Mouse (Mus musculus): ENCODE data around the gene Eml5. TPM values are rescaled to one million over a fixed set of nuclear protein-coding genes. Genes with fewer than 3 reads are reported as not detected.
A peak's percentile ranks its signal among the peaks of the same experiment; 100 is the strongest.

Eml5 gene
- total RNA-seq, 2 experiments from 2014 or later, result 22.7 to 30.5 TPM

DNA sequence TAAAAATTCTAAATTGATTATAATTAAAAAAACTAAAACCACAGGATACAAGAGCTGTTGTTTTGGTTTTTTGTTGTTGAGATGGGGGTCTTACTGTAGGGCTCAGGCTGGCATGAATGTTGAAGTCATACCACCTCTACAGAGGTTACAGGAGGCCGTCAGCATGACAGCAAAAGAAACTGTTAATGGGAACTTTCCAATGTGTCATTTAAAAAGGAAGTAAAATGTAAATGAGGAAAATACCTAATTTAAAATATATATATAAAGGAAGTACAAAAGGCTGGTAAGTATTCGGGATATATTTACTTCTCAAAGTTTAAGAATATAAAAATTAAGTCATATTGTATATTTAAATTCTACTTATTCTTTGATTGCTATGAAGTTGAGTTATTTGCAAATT, 65.8 kb downstream of the Eml5 start:
- ATAC-seq (replicated peaks; ENCODE audit: poor library complexity, severe bottlenecking), result no peak

DNA sequence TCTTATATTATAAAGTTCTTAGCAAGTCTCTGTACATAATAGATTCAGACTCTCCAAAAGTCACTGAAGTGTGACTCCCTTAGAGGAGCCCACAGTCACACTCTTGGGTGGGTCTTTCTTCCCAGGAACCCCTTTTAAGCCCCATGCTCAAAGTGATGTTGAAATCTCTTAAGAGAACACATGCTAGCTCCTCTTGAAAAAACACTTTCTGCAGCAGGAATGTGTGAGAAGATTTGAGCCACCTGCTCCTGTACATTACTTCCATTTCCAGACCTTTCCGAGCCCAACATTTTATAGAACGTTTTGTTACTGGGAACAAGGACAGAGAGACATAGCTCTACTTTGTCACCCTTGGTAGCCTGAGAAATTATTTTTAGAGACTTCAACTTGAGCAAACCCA, 66.4 kb downstream of the Eml5 start:
- ATAC-seq (replicated peaks; ENCODE audit: poor library complexity, severe bottlenecking), result no peak

DNA sequence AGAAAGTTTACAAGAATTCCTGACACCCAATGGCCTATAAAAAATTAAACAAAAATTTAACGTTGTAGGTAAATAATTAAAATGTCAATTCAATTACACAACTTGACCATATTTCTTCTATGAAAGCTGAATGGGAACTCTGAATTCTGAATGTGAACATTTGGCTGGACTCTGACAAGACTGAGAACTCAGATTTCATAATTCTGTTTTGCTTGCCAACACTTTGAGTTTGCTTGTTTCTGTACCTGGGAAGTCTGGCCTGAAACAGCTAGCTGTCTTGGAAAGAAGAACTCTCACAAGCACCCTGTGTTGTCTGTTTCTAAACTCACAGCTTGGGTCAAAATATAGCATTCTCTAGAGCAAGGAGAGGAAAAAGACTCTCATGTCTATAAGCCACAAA, 67.4 kb downstream of the Eml5 start:
- ATAC-seq (replicated peaks; ENCODE audit: poor library complexity, severe bottlenecking), result no peak

DNA sequence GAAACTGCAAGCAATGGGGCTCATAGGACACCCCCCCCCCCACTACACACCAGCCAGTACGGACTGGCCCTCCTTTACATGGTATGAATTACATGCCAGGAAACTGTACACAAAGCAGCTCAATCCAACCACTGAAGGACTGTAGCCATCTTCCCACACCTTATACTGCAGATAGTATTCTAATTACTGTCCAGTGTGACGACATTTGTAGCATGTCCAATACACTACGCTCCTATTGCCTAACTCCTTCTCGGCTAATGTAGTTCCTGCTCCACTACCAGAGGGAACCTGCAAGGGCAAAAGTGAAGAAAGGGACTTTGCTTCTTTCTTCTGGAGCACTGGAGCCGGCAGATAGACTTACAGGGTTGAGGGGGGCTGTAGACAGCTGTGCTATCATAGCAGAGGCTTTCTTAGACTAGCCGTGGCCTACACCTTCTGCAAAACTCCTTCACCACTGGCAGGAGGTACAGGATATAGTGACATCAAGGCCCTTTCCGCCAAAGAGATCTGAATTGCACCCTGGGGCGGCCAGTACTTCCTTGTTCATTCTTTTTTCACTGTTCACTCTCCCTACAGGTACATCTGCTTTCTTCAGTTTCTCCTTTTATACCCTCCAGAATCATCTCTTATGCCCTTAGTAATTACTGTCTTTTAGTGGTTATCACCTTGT, 68.2 kb downstream of the Eml5 start:
- peak; percentile 75 for ATAC-seq (replicated peaks; ENCODE audit: poor library complexity, severe bottlenecking)

DNA sequence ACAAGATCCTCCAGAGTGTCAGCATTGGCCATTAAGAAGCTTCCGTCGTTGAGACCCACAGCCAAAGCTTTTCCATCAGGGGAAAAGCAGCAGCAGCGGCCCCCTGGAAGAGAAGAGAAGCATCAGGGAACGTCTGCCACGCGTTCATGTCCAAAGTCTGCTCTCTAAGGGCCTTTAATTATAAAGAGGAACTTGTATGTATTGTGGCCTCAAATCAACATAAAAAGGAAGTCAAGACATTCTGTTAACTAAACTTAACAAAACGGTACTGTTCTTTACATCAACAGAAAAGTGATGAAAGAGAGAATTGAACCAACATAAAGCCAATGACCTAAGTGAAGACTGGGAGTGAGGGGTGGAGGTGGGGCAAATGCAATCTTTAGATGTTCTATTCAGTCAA, 70.2 kb downstream of the Eml5 start:
- ATAC-seq (replicated peaks; ENCODE audit: poor library complexity, severe bottlenecking), result peak; percentile 55

DNA sequence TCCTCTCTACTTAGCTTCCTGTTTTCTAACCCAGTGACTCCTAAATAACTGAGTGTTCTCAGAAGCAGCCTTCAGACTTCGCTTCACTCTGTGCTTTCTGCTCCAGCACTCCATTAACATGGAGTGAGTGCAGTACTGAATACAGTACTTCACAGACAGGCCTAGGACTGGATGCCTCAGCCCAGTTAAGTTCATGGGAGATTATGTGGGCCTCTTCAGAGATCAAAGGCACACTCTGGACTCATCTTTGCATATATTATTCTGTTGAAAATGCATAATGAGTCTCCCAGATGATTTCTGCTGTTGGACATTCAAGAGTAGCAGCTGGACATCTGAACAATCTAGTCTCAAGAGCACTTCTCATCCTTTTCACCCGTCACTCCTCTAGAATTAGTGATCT, 80.5 kb downstream of the Eml5 start:
- no peak for ATAC-seq (replicated peaks; ENCODE audit: poor library complexity, severe bottlenecking)

DNA sequence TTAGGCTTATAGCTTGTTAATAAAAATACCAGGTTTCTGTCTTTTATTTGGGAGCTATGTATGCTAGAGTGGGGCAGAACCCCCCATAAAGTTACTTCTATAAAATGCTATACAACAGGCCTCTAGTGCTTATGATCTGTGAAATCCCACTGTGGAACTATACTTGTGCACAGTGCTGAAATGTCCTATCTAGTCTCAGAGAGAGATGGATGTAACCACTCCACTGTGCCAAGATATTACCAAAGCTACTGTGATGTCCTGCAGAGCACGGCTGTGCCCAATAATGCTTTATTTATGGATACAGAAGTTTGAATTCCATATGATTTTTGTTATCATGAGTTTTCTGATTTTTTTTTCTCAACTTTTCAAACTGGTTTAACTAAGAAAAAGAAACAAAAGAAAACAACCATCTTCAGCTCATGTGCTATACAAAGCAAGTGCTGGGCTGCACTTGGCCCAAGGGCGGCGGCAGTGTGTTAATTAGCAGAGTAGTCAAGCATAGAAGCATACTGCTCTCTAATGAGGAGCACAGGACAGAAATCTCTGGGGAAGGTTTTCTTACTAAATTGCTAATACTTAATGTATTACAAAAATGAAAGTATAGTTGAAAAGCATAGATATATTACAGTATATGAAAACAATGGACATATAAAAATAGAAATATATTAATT, 97.1 kb downstream of the Eml5 start:
- no peak for ATAC-seq (replicated peaks; ENCODE audit: poor library complexity, severe bottlenecking)

DNA sequence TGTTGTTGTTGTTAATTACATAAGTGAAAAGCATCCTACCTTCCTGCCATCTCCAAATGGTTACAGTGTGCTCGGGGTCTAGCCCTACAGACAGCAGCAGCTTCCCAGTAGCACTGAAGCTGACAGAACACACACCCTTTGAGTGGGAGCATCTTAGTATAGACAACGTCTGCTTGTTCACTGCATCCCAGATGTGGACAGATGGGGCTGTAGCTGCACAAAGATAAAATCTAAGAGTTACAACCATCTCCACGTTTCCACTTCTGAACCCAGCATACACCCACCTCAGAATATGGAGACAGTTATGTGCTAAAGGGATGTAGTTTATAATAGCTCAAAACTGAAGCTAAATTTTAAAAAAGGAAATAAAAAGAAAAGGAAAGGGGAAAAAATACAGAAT, 99.0 kb downstream of the Eml5 start:
- ATAC-seq (replicated peaks; ENCODE audit: poor library complexity, severe bottlenecking), result no peak

DNA sequence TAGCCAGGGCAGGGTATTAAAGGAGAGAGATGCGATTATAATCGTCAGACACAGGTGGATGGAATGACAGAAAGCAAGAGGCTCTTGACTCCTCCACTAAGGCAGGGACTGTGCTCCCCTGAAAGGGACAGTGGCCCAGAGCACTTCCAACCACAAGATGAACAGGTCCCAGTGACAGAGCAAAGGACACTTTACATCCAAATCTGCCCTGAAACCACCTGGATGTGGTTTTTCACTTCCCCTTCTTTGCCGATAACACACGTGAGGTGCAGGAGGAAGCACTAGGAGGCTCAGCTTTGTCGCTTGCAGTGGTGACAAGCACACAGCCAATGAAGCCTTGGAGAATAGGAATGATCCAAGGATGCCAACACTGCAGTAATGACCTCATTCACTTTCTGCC, 101.0 kb downstream of the Eml5 start:
- ATAC-seq (replicated peaks; ENCODE audit: poor library complexity, severe bottlenecking), result peak; percentile 74

DNA sequence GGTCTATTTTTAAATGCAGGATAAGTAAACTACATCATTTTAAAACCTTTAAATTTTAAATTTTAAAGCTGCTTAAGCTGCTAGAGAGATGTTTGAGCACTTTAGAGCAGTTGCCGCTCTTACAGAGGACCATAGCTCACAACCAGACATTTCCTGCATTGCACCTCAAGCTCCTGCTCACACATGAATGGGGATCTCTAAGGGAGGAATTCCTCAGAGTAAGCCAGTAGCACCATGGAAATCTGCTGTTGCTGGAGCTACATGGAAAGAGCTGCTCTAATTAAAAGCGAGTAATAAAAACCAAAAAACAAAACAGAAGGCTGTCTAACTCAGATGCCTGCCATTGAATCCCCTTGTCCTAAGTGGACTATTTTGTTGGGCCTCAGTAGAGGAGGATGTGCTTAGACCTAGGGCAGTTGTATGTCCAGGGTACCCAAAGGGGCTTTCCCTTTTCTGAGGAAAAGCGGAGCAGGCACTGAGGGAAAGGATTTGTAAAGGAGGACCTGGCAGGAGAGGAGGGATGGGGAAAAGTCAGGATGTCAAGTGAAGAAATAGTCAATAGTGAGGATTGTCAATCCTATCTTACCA, 105.5 kb downstream of the Eml5 start:
- ATAC-seq (replicated peaks; ENCODE audit: poor library complexity, severe bottlenecking), result no peak

DNA sequence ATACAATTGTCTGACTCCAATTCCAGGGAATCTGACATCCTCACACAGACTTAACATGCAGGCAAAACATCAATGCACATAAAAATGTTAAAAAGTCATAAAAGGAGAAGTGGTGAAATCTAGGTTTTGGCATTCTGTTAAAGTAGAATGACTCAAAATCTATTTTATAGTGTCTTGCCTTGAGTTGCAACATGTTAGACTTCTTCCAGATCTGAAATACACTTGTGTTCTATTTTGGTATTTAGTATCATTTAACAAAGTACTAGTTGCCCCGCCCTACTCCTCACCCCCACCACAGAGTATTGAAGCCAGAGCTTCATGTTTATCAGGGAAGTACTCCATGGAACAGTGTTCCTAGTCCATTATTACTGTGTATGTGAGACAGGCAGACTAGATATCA, 117.0 kb downstream of the Eml5 start:
- ATAC-seq (replicated peaks; ENCODE audit: poor library complexity, severe bottlenecking), result no peak

DNA sequence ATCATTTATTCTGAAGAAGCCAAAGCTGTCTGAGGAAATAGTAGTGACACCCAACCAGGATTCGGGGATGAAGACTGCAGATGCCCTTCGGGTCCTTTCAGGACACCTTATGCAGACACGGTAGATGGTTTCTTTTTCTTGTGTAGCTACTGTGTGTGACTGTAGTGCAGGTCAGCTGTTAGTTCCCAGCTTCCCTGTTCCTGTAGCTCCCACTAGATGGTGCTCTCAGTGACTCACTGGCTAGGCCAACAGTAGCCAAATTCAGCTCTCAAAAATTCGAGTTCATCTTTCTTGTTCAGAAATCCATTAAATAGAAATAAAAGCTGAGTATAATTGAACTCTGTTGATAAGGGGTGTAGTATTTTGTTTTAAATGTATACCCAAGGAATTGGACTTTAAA, 122.1 kb downstream of the Eml5 start:
- ATAC-seq (replicated peaks; ENCODE audit: poor library complexity, severe bottlenecking), result peak; percentile 66; the same call in 1 of the 2 replicates

DNA sequence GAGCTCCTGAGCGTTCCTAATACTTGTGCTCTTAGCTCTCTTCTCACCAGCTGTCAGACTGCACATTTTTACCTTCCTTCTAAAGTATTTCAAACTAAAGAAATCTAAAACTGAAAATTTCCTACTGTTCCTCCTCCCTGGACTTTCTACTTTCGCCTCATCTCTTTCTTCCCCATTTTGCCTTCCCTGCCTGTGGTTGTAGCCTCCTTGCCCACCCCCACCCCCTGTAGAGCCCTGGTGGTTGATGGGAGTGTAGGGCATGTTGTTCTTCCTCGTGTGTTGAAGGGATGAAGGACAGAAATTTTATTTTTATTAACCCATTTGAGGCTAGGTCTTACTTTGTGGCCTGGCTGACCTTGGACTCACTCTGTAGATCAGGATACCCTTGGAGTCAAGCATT, 123.8 kb downstream of the Eml5 start:
- ATAC-seq (replicated peaks; ENCODE audit: poor library complexity, severe bottlenecking), result peak; percentile 87

DNA sequence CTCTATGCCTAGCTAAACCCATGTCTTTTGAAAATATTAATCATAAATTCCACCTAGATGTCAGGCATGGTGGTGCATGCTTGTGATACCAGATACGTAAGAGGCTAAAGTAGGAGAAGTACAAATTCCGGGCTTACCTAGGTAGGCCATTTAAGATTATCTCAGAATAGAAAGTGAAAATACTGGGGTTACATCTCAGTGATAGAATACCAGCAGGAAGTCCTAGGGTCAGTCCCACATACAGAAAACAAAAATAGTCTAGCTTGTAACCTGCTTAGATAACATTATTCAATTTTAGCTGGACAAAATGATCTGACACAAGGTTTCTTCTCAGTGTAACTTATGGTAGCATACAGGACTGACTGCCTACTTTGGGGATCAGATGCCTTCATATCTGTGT, 135.0 kb downstream of the Eml5 start:
- no peak for ATAC-seq (replicated peaks; ENCODE audit: poor library complexity, severe bottlenecking)

DNA sequence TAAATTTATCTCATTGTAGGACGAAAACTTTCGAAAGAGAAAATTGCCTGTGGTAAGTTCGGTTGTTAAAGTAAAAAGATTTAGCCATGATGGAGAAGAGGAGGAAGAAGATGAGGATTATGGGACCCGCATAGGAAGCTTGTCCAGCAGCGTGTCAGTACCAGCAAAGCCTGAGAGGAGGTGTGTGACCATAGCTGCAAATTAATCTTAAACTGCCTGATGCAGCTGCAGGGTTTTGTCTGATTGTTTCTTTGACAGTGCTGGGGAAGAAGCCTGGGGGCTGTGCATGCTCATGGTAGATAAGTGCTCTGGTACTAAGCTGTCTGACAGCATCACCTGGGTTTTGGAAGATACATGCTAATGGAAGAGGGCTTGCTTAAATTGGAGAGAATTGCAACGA, 141.6 kb downstream of the Eml5 start:
- no peak for ATAC-seq (replicated peaks; ENCODE audit: poor library complexity, severe bottlenecking)

DNA sequence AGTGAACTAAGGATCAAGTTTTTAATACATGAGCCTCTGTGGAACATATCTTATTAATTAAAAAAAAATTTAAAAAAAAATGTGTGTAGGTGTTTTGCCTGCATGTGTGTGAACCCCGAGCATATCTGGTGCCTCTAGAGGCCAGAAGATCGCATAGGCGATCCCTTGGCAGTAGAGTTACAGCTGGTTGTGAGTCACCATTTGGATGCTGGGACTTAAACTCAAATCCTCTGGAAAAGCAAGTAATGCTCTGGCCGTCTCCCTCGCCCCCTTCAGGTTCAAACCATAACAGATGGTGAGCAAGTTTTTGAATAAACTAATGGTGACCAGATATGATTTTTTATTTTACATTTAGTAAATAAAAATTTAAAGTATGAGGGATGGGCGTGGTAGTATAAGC, 143.6 kb downstream of the Eml5 start:
- ATAC-seq (replicated peaks; ENCODE audit: poor library complexity, severe bottlenecking), result no peak

DNA sequence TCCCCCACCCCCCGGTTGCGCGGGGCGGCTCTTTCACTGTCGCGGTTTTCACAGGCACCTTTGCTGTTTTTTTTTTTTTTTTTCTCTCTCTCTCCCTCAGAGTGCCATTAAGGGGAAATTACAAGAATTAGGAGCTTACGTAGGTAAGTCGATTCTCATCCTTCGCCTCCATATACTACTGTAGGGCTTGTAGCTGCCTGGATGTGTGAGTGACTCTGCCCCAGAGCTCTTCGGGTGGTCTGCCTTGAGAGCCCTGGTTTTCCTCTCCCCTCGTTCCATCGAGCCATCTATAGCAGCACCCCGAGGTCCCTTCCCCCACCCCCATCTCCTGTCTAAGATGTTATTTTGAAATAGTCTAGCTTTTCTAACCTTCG, 153.9 kb downstream of the Eml5 start:
- peak; percentile 2; the same call in 1 of the 2 replicates for ATAC-seq (replicated peaks; ENCODE audit: poor library complexity, severe bottlenecking)

DNA sequence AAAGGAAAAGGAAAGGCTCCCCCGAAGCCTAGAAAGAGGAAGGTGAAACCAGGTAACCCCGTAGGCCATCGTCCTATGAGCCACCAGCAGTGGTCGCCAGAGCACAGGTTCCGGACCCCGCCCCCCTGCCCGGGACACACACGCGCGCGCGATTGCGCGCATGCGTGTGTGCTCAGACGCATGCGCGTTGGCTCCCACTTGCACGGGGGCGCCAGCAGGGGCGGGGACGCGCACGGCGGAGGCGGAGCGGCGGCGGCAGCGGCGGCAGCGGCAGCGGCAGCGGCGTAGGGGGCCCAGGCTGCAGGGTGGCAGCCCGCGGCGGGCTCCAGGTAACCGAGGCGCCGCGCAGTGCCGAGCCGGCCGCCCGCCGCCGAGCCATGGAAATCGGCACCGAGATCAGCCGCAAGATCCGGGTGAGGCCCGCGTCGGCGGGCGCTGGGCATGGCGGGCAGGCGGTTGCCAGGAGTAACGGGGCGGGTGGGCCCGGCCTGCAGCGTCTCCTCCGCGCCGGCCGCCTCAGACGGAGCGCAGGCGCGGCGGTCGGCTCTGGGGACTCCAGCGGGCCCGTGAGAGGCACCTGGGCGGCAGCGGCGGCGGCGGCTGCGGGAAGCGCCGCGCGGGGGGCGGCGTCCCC, 154.4 kb downstream of the Eml5 start, which contains the start of gene Zc3h14:
Zc3h14 (plus strand) TSS at position 219 of the 634 bp plus-strand sequence.
- peak; percentile 91 for ATAC-seq (replicated peaks; ENCODE audit: poor library complexity, severe bottlenecking)

DNA sequence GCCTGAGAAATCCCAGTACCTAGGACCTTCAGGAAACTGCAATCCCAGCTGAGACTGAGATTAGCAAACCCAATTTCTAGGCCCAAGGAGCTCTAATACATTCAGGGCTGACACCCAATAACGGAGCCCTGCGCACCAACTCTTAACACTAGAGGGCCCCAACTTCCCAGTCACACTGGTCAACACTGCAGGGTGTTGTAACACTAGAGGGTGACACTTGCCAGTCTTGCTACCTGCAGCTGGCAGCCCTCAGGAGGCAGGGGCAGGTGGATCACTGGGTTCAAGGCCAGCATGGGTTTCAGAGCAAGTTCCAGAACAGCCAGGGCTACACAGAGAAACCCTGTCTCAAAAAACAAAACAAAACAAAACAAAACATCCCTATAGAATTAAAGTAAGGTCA, 155.2 kb downstream of the Eml5 start:
- ATAC-seq (replicated peaks; ENCODE audit: poor library complexity, severe bottlenecking), result peak; percentile 85

DNA sequence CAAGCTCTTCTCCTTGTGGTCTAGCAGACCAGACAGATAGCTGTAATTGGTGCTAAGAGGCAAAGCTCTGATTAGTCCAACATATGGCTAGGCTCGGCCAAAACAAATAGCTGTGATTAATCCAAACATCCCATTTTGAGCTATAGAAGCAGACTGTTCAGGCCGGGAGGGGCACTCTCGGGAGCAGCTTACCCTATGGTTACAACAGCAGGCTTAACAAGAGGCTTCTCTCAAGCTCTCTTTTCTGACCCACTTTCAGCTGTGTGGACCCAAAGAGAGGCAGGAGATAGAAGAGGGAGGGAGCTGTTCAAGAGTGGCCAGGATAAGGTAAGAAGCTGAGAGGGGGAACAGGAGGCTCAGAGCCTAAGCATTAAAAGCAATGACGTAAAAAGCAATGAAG, 155.7 kb downstream of the Eml5 start:
- ATAC-seq (replicated peaks; ENCODE audit: poor library complexity, severe bottlenecking), result no peak

DNA sequence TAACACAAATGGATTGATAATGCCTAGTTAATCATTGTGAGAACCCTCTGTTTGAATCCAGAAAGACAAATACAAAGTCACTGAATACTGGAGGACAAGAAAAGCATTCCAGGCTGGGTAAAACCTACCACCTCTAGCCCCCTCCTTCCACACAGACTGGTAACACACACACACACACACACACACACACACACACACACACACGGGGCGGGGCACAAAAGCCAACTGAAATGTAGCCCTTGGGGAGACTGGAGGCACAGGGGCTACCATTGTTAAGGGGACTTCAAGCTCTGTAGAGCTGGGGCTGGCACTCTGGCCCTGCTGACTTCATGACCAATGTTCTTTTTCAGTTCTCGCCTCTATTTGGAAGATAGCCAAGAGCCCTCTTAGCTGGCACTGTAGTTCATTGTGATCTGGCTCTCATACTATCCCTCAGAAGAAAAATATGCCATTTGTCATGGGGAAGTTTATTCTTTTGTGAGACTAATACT, 160.2 kb downstream of the Eml5 start:
- ATAC-seq (replicated peaks; ENCODE audit: poor library complexity, severe bottlenecking), result no peak
